Mouse (Mus musculus): ENCODE results near the gene AI413582.

DNA sequence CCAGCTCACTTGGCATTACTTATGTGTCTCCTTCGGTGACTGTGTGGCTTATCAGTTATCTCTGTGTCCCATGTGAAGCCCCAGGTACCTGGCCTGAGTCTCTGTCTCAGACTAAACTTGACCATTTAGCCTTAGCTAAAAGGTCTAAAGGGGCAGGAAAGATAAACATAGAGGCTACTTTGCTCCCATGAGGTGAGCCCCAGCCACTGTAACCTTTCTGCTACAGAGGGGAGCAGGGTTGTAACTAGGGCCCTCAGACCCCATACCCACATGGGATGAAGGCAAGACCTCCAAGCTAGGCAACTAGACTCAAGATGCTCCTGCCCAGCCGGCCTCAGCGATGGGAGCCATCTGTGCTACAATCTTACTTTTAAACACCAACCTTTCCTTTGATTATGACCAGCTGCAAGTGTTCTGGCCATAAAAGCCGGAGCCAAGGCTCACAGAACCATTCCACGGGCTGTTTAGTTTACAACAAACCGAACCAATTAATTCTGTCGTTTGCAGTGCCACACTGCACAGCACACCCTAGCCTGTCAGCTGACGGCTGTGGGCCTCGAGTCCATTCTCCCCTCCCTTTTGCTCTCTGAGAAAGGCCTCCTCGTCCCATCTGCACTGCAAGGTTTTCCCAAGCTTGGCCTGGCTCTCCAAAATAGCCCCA is 9.7 kb upstream of the AI413582 start:
- TF ChIP-seq POLR2AphosphoS2 (IDR thresholded peaks at IDR 0.05; ENCODE audit: insufficient read length, low read depth) (no peak), POLR2A (IDR thresholded peaks at IDR 0.05; ENCODE audit: insufficient read length, low read depth) (no peak), MAX (IDR thresholded peaks at IDR 0.05; ENCODE audit: low read depth) (no peak), TCF3 (IDR thresholded peaks at IDR 0.05; ENCODE audit: insufficient read length, low read depth) (no peak), USF1 (IDR thresholded peaks at IDR 0.05; ENCODE audit: low read depth) (no peak), CEBPB (IDR thresholded peaks at IDR 0.05; ENCODE audit: insufficient read depth, poor library complexity, severe bottlenecking) (no peak), MYOD1 (IDR thresholded peaks at IDR 0.05; ENCODE audit: control insufficient read depth in 1 of 3, insufficient read length in 2 of 3, low read depth in 2 of 3) (no peak), TCF12 (IDR thresholded peaks at IDR 0.05; ENCODE audit: insufficient read depth, poor library complexity, severe bottlenecking) (no peak), REST (IDR thresholded peaks at IDR 0.05; ENCODE audit: insufficient read depth, insufficient read length) (no peak), E2F4 (IDR thresholded peaks at IDR 0.05; ENCODE audit: insufficient read depth) (no peak)
